Mouse (Mus musculus): ENCODE results near the gene Ppy. TPM values are rescaled to one million over a fixed set of nuclear protein-coding genes. Genes with fewer than 3 reads are reported as not detected.
A peak's percentile ranks its signal among the peaks of the same experiment; 100 is the strongest.

Ppy gene
- polyA plus RNA-seq (2014; fragmentation: Nextera tagmentation; extraction: Ambion mirVana): not detected in 2 replicates

- Histone ChIP-seq H3K27me3 (ENCODE audit: control insufficient read depth, insufficient read depth, low read length) (peaks cover 18% of the 10 kb centered on the region), H3K27ac (ENCODE audit: low read depth, low read length) (no peak within 1 kb of the TSS), H3K4me2 (ENCODE audit: low read depth) (0 out of 2 replicates have a peak within 1 kb of the TSS, but pooled peaks have one; percentile 0), H3K36me3 (ENCODE audit: control insufficient read depth, insufficient read depth, low read length) (no peaks in the 10 kb centered on the region), H3K4me1 (ENCODE audit: control insufficient read depth, insufficient read depth, low read length) (no peaks in the 10 kb centered on the region), H3K4me3 (ENCODE audit: low read depth, low read length) (no peak within 1 kb of the TSS), H3K9me3 (ENCODE audit: control insufficient read depth, low read length) (no peaks in the 10 kb centered on the region), H3K9ac (ENCODE audit: low read length) (no peak within 1 kb of the TSS)
- WGBS: 72% methylated on average over 4 of the region's 4 CpGs
- DNase-seq (ENCODE audit: low spot score) (no peak), ATAC-seq (ENCODE audit: insufficient read depth, low FRiP score, low TSS enrichment) (no peak)
Observed at GRCm38 (mm10) chr11:102101219-102101618, at the start of gene Ppy. Gene Ppy, minus strand, starts transcription at chr11:102101319.

- ATAC-seq (ENCODE audit: insufficient read depth, low FRiP score, low TSS enrichment) (no peak), DNase-seq (ENCODE audit: low spot score) (no peak)
- Histone ChIP-seq H3K4me3 (ENCODE audit: low read depth, low read length) (no peak overlapping the region), H3K9me3 (ENCODE audit: control insufficient read depth, low read length) (no peaks in the 10 kb centered on the region), H3K4me2 (ENCODE audit: low read depth) (no peak overlapping the region), H3K36me3 (ENCODE audit: control insufficient read depth, insufficient read depth, low read length) (no peaks in the 10 kb centered on the region), H3K27ac (ENCODE audit: low read depth, low read length) (no peak overlapping the region), H3K4me1 (ENCODE audit: control insufficient read depth, insufficient read depth, low read length) (no peaks in the 10 kb centered on the region; the same call in 1 of the 2 replicates), H3K9ac (ENCODE audit: low read length) (no peak overlapping the region), H3K27me3 (ENCODE audit: control insufficient read depth, insufficient read depth, low read length) (peaks cover 60% of the 10 kb centered on the region)
- WGBS: 17% methylated on average over 34 of the region's 34 CpGs
Observed at GRCm38 (mm10) chr11:102147213-102147989, 46.3 kb upstream of the Ppy start.

- DNase-seq (ENCODE audit: low spot score) (no peak), ATAC-seq (ENCODE audit: insufficient read depth, low FRiP score, low TSS enrichment) (no peak)
- Histone ChIP-seq H3K9ac (ENCODE audit: low read length) (no peak overlapping the region), H3K4me3 (ENCODE audit: low read depth, low read length) (no peak overlapping the region), H3K27ac (ENCODE audit: low read depth, low read length) (no peak overlapping the region), H3K27me3 (ENCODE audit: control insufficient read depth, insufficient read depth, low read length) (peaks cover 60% of the 10 kb centered on the region), H3K4me1 (ENCODE audit: control insufficient read depth, insufficient read depth, low read length) (no peaks in the 10 kb centered on the region; the same call in 1 of the 2 replicates), H3K36me3 (ENCODE audit: control insufficient read depth, insufficient read depth, low read length) (no peaks in the 10 kb centered on the region), H3K4me2 (ENCODE audit: low read depth) (no peak overlapping the region), H3K9me3 (ENCODE audit: control insufficient read depth, low read length) (no peaks in the 10 kb centered on the region)
- WGBS: 9% methylated on average over 17 of the region's 17 CpGs
Observed at GRCm38 (mm10) chr11:102146531-102146930, 45.4 kb upstream of the Ppy start.

GRCm38 (mm10) chr11:102146005-102146404 lies 44.9 kb upstream of the Ppy start:
- no peak overlapping the region for H3K27ac ChIP-seq (ENCODE audit: low read depth, low read length)
- no peak overlapping the region for H3K4me3 ChIP-seq (ENCODE audit: low read depth, low read length)
- DNase-seq (ENCODE audit: low spot score): no peak
- 3% methylated on average over 16 of the region's 16 CpGs for WGBS
- no peaks in the 10 kb centered on the region; the same call in 1 of the 2 replicates for H3K4me1 ChIP-seq (ENCODE audit: control insufficient read depth, insufficient read depth, low read length)
- H3K36me3 ChIP-seq (ENCODE audit: control insufficient read depth, insufficient read depth, low read length): no peaks in the 10 kb centered on the region
- H3K27me3 ChIP-seq (ENCODE audit: control insufficient read depth, insufficient read depth, low read length): peaks cover 60% of the 10 kb centered on the region
- H3K4me2 ChIP-seq (ENCODE audit: low read depth): no peak overlapping the region
- no peak for ATAC-seq (ENCODE audit: insufficient read depth, low FRiP score, low TSS enrichment)
- H3K9ac ChIP-seq (ENCODE audit: low read length): no peak overlapping the region
- H3K9me3 ChIP-seq (ENCODE audit: control insufficient read depth, low read length): no peaks in the 10 kb centered on the region

GRCm38 (mm10) chr11:102145471-102146001 lies 44.4 kb upstream of the Ppy start, which contains the start of gene Nags:
Gene Nags, plus strand, starts transcription at chr11:102145513.
- ATAC-seq (ENCODE audit: insufficient read depth, low FRiP score, low TSS enrichment) (no peak), DNase-seq (ENCODE audit: low spot score) (no peak)
- H3K4me3 ChIP-seq (ENCODE audit: low read depth, low read length): peak within 1 kb of the TSS; percentile 24
- H3K27ac ChIP-seq (ENCODE audit: low read depth, low read length): no peak within 1 kb of the TSS
- no peaks in the 10 kb centered on the region for H3K36me3 ChIP-seq (ENCODE audit: control insufficient read depth, insufficient read depth, low read length)
- no peaks in the 10 kb centered on the region for H3K9me3 ChIP-seq (ENCODE audit: control insufficient read depth, low read length)
- no peaks in the 10 kb centered on the region; the same call in 1 of the 2 replicates for H3K4me1 ChIP-seq (ENCODE audit: control insufficient read depth, insufficient read depth, low read length)
- peaks cover 60% of the 10 kb centered on the region for H3K27me3 ChIP-seq (ENCODE audit: control insufficient read depth, insufficient read depth, low read length)
- peak within 1 kb of the TSS; percentile 30 for H3K4me2 ChIP-seq (ENCODE audit: low read depth)
- no peak within 1 kb of the TSS for H3K9ac ChIP-seq (ENCODE audit: low read length)
- WGBS: 2% methylated on average over 50 of the region's 50 CpGs

- 24% methylated on average over 13 of the region's 13 CpGs for WGBS
- no peaks in the 10 kb centered on the region for H3K9me3 ChIP-seq (ENCODE audit: control insufficient read depth, low read length)
- H3K9ac ChIP-seq (ENCODE audit: low read length): no peak overlapping the region
- H3K36me3 ChIP-seq (ENCODE audit: control insufficient read depth, insufficient read depth, low read length): no peaks in the 10 kb centered on the region
- peak overlapping the region; percentile 30 for H3K4me2 ChIP-seq (ENCODE audit: low read depth)
- H3K27me3 ChIP-seq (ENCODE audit: control insufficient read depth, insufficient read depth, low read length): peaks cover 60% of the 10 kb centered on the region
- H3K4me1 ChIP-seq (ENCODE audit: control insufficient read depth, insufficient read depth, low read length): no peaks in the 10 kb centered on the region; the same call in 1 of the 2 replicates
- H3K27ac ChIP-seq (ENCODE audit: low read depth, low read length): no peak overlapping the region
- peak overlapping the region; percentile 24 for H3K4me3 ChIP-seq (ENCODE audit: low read depth, low read length)
- no peak for ATAC-seq (ENCODE audit: insufficient read depth, low FRiP score, low TSS enrichment)
- DNase-seq (ENCODE audit: low spot score): no peak
Observed at GRCm38 (mm10) chr11:102144957-102145470, 43.9 kb upstream of the Ppy start.

- no peaks in the 10 kb centered on the region for H3K36me3 ChIP-seq (ENCODE audit: control insufficient read depth, insufficient read depth, low read length)
- H3K4me2 ChIP-seq (ENCODE audit: low read depth): no peak overlapping the region
- H3K9me3 ChIP-seq (ENCODE audit: control insufficient read depth, low read length): no peaks in the 10 kb centered on the region
- WGBS: 72% methylated on average over 7 of the region's 7 CpGs
- peaks cover 40% of the 10 kb centered on the region for H3K27me3 ChIP-seq (ENCODE audit: control insufficient read depth, insufficient read depth, low read length)
- H3K27ac ChIP-seq (ENCODE audit: low read depth, low read length): no peak overlapping the region
- ATAC-seq (ENCODE audit: insufficient read depth, low FRiP score, low TSS enrichment): no peak
- DNase-seq (ENCODE audit: low spot score): no peak
- no peaks in the 10 kb centered on the region; the same call in 1 of the 2 replicates for H3K4me1 ChIP-seq (ENCODE audit: control insufficient read depth, insufficient read depth, low read length)
- no peak overlapping the region for H3K4me3 ChIP-seq (ENCODE audit: low read depth, low read length)
- H3K9ac ChIP-seq (ENCODE audit: low read length): no peak overlapping the region
Observed at GRCm38 (mm10) chr11:102142355-102142754, 41.2 kb upstream of the Ppy start.

- no peak overlapping the region for H3K4me2 ChIP-seq (ENCODE audit: low read depth)
- no peak overlapping the region for H3K27ac ChIP-seq (ENCODE audit: low read depth, low read length)
- no peaks in the 10 kb centered on the region for H3K36me3 ChIP-seq (ENCODE audit: control insufficient read depth, insufficient read depth, low read length)
- 4% methylated on average over 5 of the region's 5 CpGs for WGBS
- H3K4me1 ChIP-seq (ENCODE audit: control insufficient read depth, insufficient read depth, low read length): no peaks in the 10 kb centered on the region
- peak; percentile 52 for DNase-seq (ENCODE audit: low spot score)
- H3K9ac ChIP-seq (ENCODE audit: low read length): no peak overlapping the region
- H3K27me3 ChIP-seq (ENCODE audit: control insufficient read depth, insufficient read depth, low read length): peaks cover 21% of the 10 kb centered on the region
- ATAC-seq (ENCODE audit: insufficient read depth, low FRiP score, low TSS enrichment): no peak
- H3K4me3 ChIP-seq (ENCODE audit: low read depth, low read length): no peak overlapping the region
- no peaks in the 10 kb centered on the region for H3K9me3 ChIP-seq (ENCODE audit: control insufficient read depth, low read length)
Observed at GRCm38 (mm10) chr11:102140508-102140907, 39.4 kb upstream of the Ppy start.
